Comparison of ENCODE assay signal across 10 mouse cellular contexts in the genomic region with DNA sequence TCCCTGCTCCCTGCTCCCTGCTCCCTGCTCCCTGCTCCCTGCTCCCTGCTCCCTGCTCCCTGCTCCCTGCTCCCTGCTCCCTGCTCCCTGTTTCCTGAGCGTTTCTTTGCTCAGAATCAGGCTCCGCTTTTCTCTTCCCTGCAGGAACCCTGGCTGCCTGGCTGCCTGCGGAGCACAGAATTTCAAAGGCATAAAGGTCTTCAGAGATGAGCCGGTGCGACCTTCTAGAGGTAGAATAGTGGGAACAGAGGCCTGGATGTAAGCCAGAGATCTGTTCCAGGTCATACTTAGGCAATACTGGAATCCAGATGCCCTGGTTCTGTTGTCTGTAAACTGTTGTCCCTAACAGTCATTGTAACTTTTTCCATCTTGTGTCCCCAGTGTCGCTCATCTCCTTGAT. TPM values are rescaled to one million over a fixed set of nuclear protein-coding genes. Genes with fewer than 3 reads are reported as not detected.
DNase-seq lines count a peak whose midpoint lies in the region; ATAC-seq lines count a peak whose summit lies in the region.
"Had no signal": no experiment of that assay in that cellular context is flagged by ENCODE, and none has a peak within 500 bp of the region (broad histone marks: within the 10 kb centered on the region; RNA-seq: fewer than 3 reads in every experiment).

No protein-coding gene starts in this region.

- WGBS in hindbrain, embryonic 10.5 days, result 27% methylated on average over 6 of the region's 6 CpGs
- 24% methylated on average over 6 of the region's 6 CpGs for WGBS in hindbrain, embryonic 11.5 days
- 35% methylated on average over 6 of the region's 6 CpGs for WGBS in intestine, embryonic 16.5 days

- H3K4me1 ChIP-seq in hindbrain, embryonic 10.5 days (replicated peaks), result peaks cover 19% of the 10 kb centered on the region
- H3K4me1 ChIP-seq in hindbrain, embryonic 11.5 days (replicated peaks; ENCODE audit: control insufficient read depth, insufficient read depth, low read length), result no peaks in the 10 kb centered on the region
- H3K4me1 ChIP-seq in intestine, embryonic 16.5 days (ENCODE audit: control insufficient read depth, insufficient read depth, low read length), result peaks cover 27% of the 10 kb centered on the region

- no peaks in the 10 kb centered on the region for H3K36me3 ChIP-seq in hindbrain, embryonic 10.5 days
- no peaks in the 10 kb centered on the region for H3K36me3 ChIP-seq in hindbrain, embryonic 11.5 days (ENCODE audit: control insufficient read depth, insufficient read depth, low read length)
- H3K36me3 ChIP-seq in intestine, embryonic 16.5 days (ENCODE audit: control insufficient read depth, insufficient read depth, low read length), result no peaks in the 10 kb centered on the region

- peak overlapping the region; percentile 66 for H3K27ac ChIP-seq in hindbrain, embryonic 10.5 days
- H3K27ac ChIP-seq in hindbrain, embryonic 11.5 days (ENCODE audit: low read depth, low read length), result no peak overlapping the region
- H3K27ac ChIP-seq in intestine, embryonic 16.5 days (ENCODE audit: low read length), result peak overlapping the region; percentile 75
- H3K27ac ChIP-seq: macrophage had no signal

- H3K9me3 ChIP-seq in hindbrain, embryonic 10.5 days, result no peaks in the 10 kb centered on the region
- H3K9me3 ChIP-seq in hindbrain, embryonic 11.5 days (ENCODE audit: control insufficient read depth, low read length), result no peaks in the 10 kb centered on the region
- no peaks in the 10 kb centered on the region for H3K9me3 ChIP-seq in intestine, embryonic 16.5 days (ENCODE audit: control insufficient read depth, low read length)

- no peak overlapping the region for H3K4me2 ChIP-seq in hindbrain, embryonic 11.5 days (replicated peaks; ENCODE audit: low read depth, low read length)
- H3K4me2 ChIP-seq in intestine, embryonic 16.5 days (ENCODE audit: low read depth, low read length), result no peak overlapping the region

- no peak overlapping the region for H3K4me3 ChIP-seq in hindbrain, embryonic 10.5 days
- no peak overlapping the region for H3K4me3 ChIP-seq in hindbrain, embryonic 11.5 days (ENCODE audit: low read depth, low read length)
- no peak overlapping the region for H3K4me3 ChIP-seq in intestine, embryonic 16.5 days (ENCODE audit: low read length)

- no peak overlapping the region for H3K9ac ChIP-seq in hindbrain, embryonic 11.5 days (ENCODE audit: low read depth, low read length)
- no peak overlapping the region for H3K9ac ChIP-seq in intestine, embryonic 16.5 days (ENCODE audit: low read depth, low read length)

- H3K27me3 ChIP-seq in hindbrain, embryonic 10.5 days (ENCODE audit: insufficient read depth, poor library complexity, severe bottlenecking), result 0 out of 2 replicates have a peak, but pooled peaks cover 5% of the 10 kb centered on the region
- H3K27me3 ChIP-seq in hindbrain, embryonic 11.5 days (ENCODE audit: control insufficient read depth, insufficient read depth, low read length), result no peaks in the 10 kb centered on the region
- no peaks in the 10 kb centered on the region for H3K27me3 ChIP-seq in intestine, embryonic 16.5 days (replicated peaks; ENCODE audit: control insufficient read depth, insufficient read depth, low read length)

- DNase-seq in hindbrain, embryonic 10.5 days (ENCODE audit: low spot score), result no peak
- DNase-seq in hindbrain, embryonic 11.5 days (ENCODE audit: low spot score), result no peak
- DNase-seq in 3T3-L1 (ENCODE audit: low read depth, low spot score) (peak; percentile 43), MN1 (ENCODE audit: low spot score) (peak; percentile 38)
- no peak for DNase-seq in frontal cortex, postnatal 25 days (ENCODE audit: low spot score in 2 of 2)
- DNase-seq: gastrocnemius, postnatal 36 days; spleen, adult 18-20 months had no signal

- ATAC-seq in hindbrain, embryonic 11.5 days (ENCODE audit: low FRiP score), result no peak
- ATAC-seq in intestine, embryonic 16.5 days, result no peak
- no peak for ATAC-seq in erythroid progenitor cell, adult 5-6 weeks (replicated peaks; ENCODE audit: low FRiP score, poor library complexity, severe bottlenecking)

RNA-seq across cellular contexts. Expression of gene Lrrc32, which starts 35.3 kb away (rescaled TPM):
- polyA plus RNA-seq in hindbrain, embryonic 10.5 days (2016; fragmentation: Nextera tagmentation; extraction: Ambion mirVana), result 5.8 and 6.0 TPM in 2 replicates
- polyA plus RNA-seq in hindbrain, embryonic 11.5 days (2014; fragmentation: Nextera tagmentation; extraction: Ambion mirVana), result 3.1 and 3.3 TPM in 2 replicates
- 11.3 and 13.7 TPM in 2 replicates for polyA plus RNA-seq in intestine, embryonic 16.5 days (2015; fragmentation: Nextera tagmentation; extraction: Ambion mirVana)
- total RNA-seq in erythroid progenitor cell, adult 5-6 weeks (2015; ENCODE audit: low replicate concordance), result 1.1 TPM in 1 of 2 replicates, not detected in the other
- total RNA-seq in erythroid progenitor cell, adult 5-6 weeks (2017; ENCODE audit: low replicate concordance), result 0.51 TPM in 1 of 2 replicates, not detected in the other

Comparison
In these comparisons a context has a peak if more than half of its experiments do, and no peak if none do; other contexts are left out.
1. DNase-seq: peak in 3T3-L1 (single experiment) and MN1 (single experiment); none in hindbrain, embryonic 10.5 days (single experiment), hindbrain, embryonic 11.5 days (single experiment) and frontal cortex, postnatal 25 days (0 of 2).